Mouse (Mus musculus): ENCODE data around the gene Grm8. TPM values are rescaled to one million over a fixed set of nuclear protein-coding genes. Genes with fewer than 3 reads are reported as not detected.
A peak's percentile ranks its signal among the peaks of the same experiment; 100 is the strongest.

The Grm8 gene
- total RNA-seq, 2 experiments from 2014 or later: 0.07 TPM; not detected in 1

GRCm38 (mm10) chr6:27661747-27662435 lies 473.1 kb downstream of the Grm8 start:
- intact Hi-C loops (cut with DNase I): no loop called here

GRCm38 (mm10) chr6:27657520-27657919 lies 477.5 kb downstream of the Grm8 start:
- intact Hi-C loops (cut with DNase I): loop anchor here (1.0 to 5.0 kb wide), 3 partner anchors 479 to 805 kb away; no protein-coding TSS in a partner anchor
- peak; percentile 35 to 56 for DNase-seq

More at GRCm38 (mm10) chr6:27661747-27662435, 473.1 kb downstream of the Grm8 start:
- DNase-seq: no peak

- intact Hi-C loops (cut with DNase I): no loop called here
- no peak for DNase-seq
These were observed 488.5 kb downstream of the Grm8 start for GRCm38 (mm10) chr6:27646503-27646902.

GRCm38 (mm10) chr6:27645054-27645453 lies 489.9 kb downstream of the Grm8 start:
- intact Hi-C loops (cut with DNase I): no loop called here

GRCm38 (mm10) chr6:27635898-27636297 lies 499.1 kb downstream of the Grm8 start:
- no peak for DNase-seq
- intact Hi-C loops (cut with DNase I): no loop called here

More at GRCm38 (mm10) chr6:27645054-27645453, 489.9 kb downstream of the Grm8 start:
- no peak for DNase-seq

- no peak for DNase-seq
- intact Hi-C loops (cut with DNase I): no loop called here
These were observed 517.5 kb downstream of the Grm8 start for GRCm38 (mm10) chr6:27617472-27617871.

GRCm38 (mm10) chr6:27580485-27580884 lies 554.5 kb downstream of the Grm8 start:
- no peak for DNase-seq
- intact Hi-C loops (cut with DNase I): no loop called here

GRCm38 (mm10) chr6:27545516-27545915 lies 589.5 kb downstream of the Grm8 start:
- intact Hi-C loops (cut with DNase I): no loop called here
- no peak for DNase-seq

GRCm38 (mm10) chr6:27517620-27518019 lies 617.4 kb downstream of the Grm8 start:
- intact Hi-C loops (cut with DNase I): no loop called here
- no peak for DNase-seq

GRCm38 (mm10) chr6:27460998-27461397 lies 674.0 kb downstream of the Grm8 start:
- DNase-seq: no peak
- intact Hi-C loops (cut with DNase I): no loop called here

GRCm38 (mm10) chr6:27408473-27408872 lies 726.5 kb downstream of the Grm8 start:
- intact Hi-C loops (cut with DNase I): no loop called here
- DNase-seq: peak in 1 of 2 experiments; percentile 4

- intact Hi-C loops (cut with DNase I): no loop called here
- no peak for DNase-seq
These were observed 762.6 kb downstream of the Grm8 start for GRCm38 (mm10) chr6:27372416-27372815.

- no peak for DNase-seq
- intact Hi-C loops (cut with DNase I): no loop called here
These were observed 763.9 kb downstream of the Grm8 start for GRCm38 (mm10) chr6:27371095-27371494.

GRCm38 (mm10) chr6:27363775-27364174 lies 771.2 kb downstream of the Grm8 start:
- intact Hi-C loops (cut with DNase I): no loop called here
- no peak for DNase-seq

GRCm38 (mm10) chr6:27360440-27360839 lies 774.5 kb downstream of the Grm8 start:
- intact Hi-C loops (cut with DNase I): no loop called here
- DNase-seq: no peak

GRCm38 (mm10) chr6:27351147-27351546 lies 783.8 kb downstream of the Grm8 start:
- intact Hi-C loops (cut with DNase I): no loop called here
- no peak for DNase-seq

- intact Hi-C loops (cut with DNase I): no loop called here
- no peak for DNase-seq
These were observed 786.7 kb downstream of the Grm8 start for GRCm38 (mm10) chr6:27348272-27348671.

GRCm38 (mm10) chr6:27346311-27346710 lies 788.7 kb downstream of the Grm8 start:
- intact Hi-C loops (cut with DNase I): no loop called here

GRCm38 (mm10) chr6:27340131-27340530 lies 794.8 kb downstream of the Grm8 start:
- intact Hi-C loops (cut with DNase I): no loop called here
- no peak for DNase-seq

More at GRCm38 (mm10) chr6:27346311-27346710, 788.7 kb downstream of the Grm8 start:
- no peak for DNase-seq

GRCm38 (mm10) chr6:27318575-27318974 lies 816.4 kb downstream of the Grm8 start:
- intact Hi-C loops (cut with DNase I): no loop called here
- no peak for DNase-seq

- no peak for DNase-seq
- intact Hi-C loops (cut with DNase I): no loop called here
These were observed 817.6 kb downstream of the Grm8 start for GRCm38 (mm10) chr6:27317422-27317821.

- DNase-seq: no peak
- intact Hi-C loops (cut with DNase I): no loop called here
These were observed 819.0 kb downstream of the Grm8 start for GRCm38 (mm10) chr6:27316018-27316417.

Data from heart, postnatal 10 days (tissue).